Mouse (Mus musculus): ENCODE results near the gene Nufip1. TPM values are rescaled to one million over a fixed set of nuclear protein-coding genes. Genes with fewer than 3 reads are reported as not detected.
A peak's percentile ranks its signal among the peaks of the same experiment; 100 is the strongest.

The Nufip1 gene
- total RNA-seq (2018; cell fraction: chromatin; rRNA removed): 10 to 100 TPM in 14 of 26 experiments, 1 to 10 TPM in 12; 5.1 to 16.7 (median 10.5) TPM
- total RNA-seq (2018; cell fraction: cytosol; rRNA removed): 1 to 10 TPM; 4.8 to 9.1 (median 7.1) TPM
- 10 to 100 TPM in 8 of 26 experiments, 1 to 10 TPM in 18; 5.0 to 17.9 (median 7.0) TPM for total RNA-seq (2018; cell fraction: nucleus; rRNA removed)
- 6.6 to 10.7 TPM (median 10.0 TPM) in 3 replicates for polyA plus RNA-seq (2018)

GRCm38 (mm10) chr14:76110396-76111221, at the start of gene Nufip1, which contains the start of gene Gpalpp1:
TSS of gene Nufip1 (plus strand) at chr14:76110891.
TSS of gene Gpalpp1 (minus strand) at chr14:76110760.
- H3K36me3 ChIP-seq (ENCODE audit: inconsistent target): peaks cover 12% of the 10 kb centered on the region
- H3K4me3 ChIP-seq (ENCODE audit: inconsistent target): peak within 1 kb of the TSS; percentile 82
- H3K27ac ChIP-seq: peak within 1 kb of the TSS; percentile 57
- H3K79me2 ChIP-seq (ENCODE audit: inconsistent target): peaks cover 72% of the 10 kb centered on the region
- WGBS (ENCODE audit: missing documents): under 1% methylated on average over 67 of the region's 69 CpGs

- H3K79me2 ChIP-seq (ENCODE audit: inconsistent target): no peaks in the 10 kb centered on the region
- H3K4me3 ChIP-seq (ENCODE audit: inconsistent target): no peak overlapping the region
Measured at GRCm38 (mm10) chr14:76067237-76067636, 43.5 kb upstream of the Nufip1 start.

GRCm38 (mm10) chr14:76068296-76068695, 42.4 kb upstream of the Nufip1 start:
- no peak overlapping the region for H3K27ac ChIP-seq
- no peaks in the 10 kb centered on the region for H3K36me3 ChIP-seq (ENCODE audit: inconsistent target)
- WGBS (ENCODE audit: missing documents): 86% methylated on average over 4 of the region's 4 CpGs
- H3K79me2 ChIP-seq (ENCODE audit: inconsistent target): no peaks in the 10 kb centered on the region
- no peak overlapping the region for H3K4me3 ChIP-seq (ENCODE audit: inconsistent target)

More at GRCm38 (mm10) chr14:76067237-76067636, 43.5 kb upstream of the Nufip1 start:
- Histone ChIP-seq H3K27ac (no peak overlapping the region), H3K36me3 (ENCODE audit: inconsistent target) (no peaks in the 10 kb centered on the region)
- 73% methylated on average over 1 of the region's 1 CpGs for WGBS (ENCODE audit: missing documents)

- Histone ChIP-seq H3K4me3 (ENCODE audit: inconsistent target) (no peak overlapping the region), H3K27ac (no peak overlapping the region), H3K79me2 (ENCODE audit: inconsistent target) (no peaks in the 10 kb centered on the region), H3K36me3 (ENCODE audit: inconsistent target) (no peaks in the 10 kb centered on the region)
- 81% methylated on average over 4 of the region's 4 CpGs for WGBS (ENCODE audit: missing documents)
Measured at GRCm38 (mm10) chr14:76069296-76069695, 41.4 kb upstream of the Nufip1 start.

GRCm38 (mm10) chr14:76072626-76073025, 38.1 kb upstream of the Nufip1 start:
- Histone ChIP-seq H3K27ac (no peak overlapping the region), H3K79me2 (ENCODE audit: inconsistent target) (no peaks in the 10 kb centered on the region), H3K4me3 (ENCODE audit: inconsistent target) (no peak overlapping the region), H3K36me3 (ENCODE audit: inconsistent target) (no peaks in the 10 kb centered on the region)
- 60% methylated on average over 1 of the region's 2 CpGs for WGBS (ENCODE audit: missing documents)

GRCm38 (mm10) chr14:76074206-76074605, 36.5 kb upstream of the Nufip1 start:
- H3K79me2 ChIP-seq (ENCODE audit: inconsistent target): no peaks in the 10 kb centered on the region
- no peak overlapping the region for H3K27ac ChIP-seq
- WGBS (ENCODE audit: missing documents): 75% methylated on average over 1 of the region's 1 CpGs
- H3K4me3 ChIP-seq (ENCODE audit: inconsistent target): no peak overlapping the region
- no peaks in the 10 kb centered on the region for H3K36me3 ChIP-seq (ENCODE audit: inconsistent target)

GRCm38 (mm10) chr14:76075721-76076120, 35.0 kb upstream of the Nufip1 start:
- Histone ChIP-seq H3K36me3 (ENCODE audit: inconsistent target) (no peaks in the 10 kb centered on the region), H3K27ac (no peak overlapping the region), H3K4me3 (ENCODE audit: inconsistent target) (no peak overlapping the region), H3K79me2 (ENCODE audit: inconsistent target) (no peaks in the 10 kb centered on the region)
- 96% methylated on average over 4 of the region's 4 CpGs for WGBS (ENCODE audit: missing documents)

GRCm38 (mm10) chr14:76076602-76077001, 34.1 kb upstream of the Nufip1 start:
- 63% methylated on average over 4 of the region's 4 CpGs for WGBS (ENCODE audit: missing documents)
- Histone ChIP-seq H3K27ac (no peak overlapping the region), H3K4me3 (ENCODE audit: inconsistent target) (no peak overlapping the region), H3K79me2 (ENCODE audit: inconsistent target) (no peaks in the 10 kb centered on the region), H3K36me3 (ENCODE audit: inconsistent target) (no peaks in the 10 kb centered on the region)

- Histone ChIP-seq H3K36me3 (ENCODE audit: inconsistent target) (no peaks in the 10 kb centered on the region), H3K79me2 (ENCODE audit: inconsistent target) (no peaks in the 10 kb centered on the region), H3K4me3 (ENCODE audit: inconsistent target) (no peak overlapping the region), H3K27ac (no peak overlapping the region)
- WGBS (ENCODE audit: missing documents): 36% methylated on average over 5 of the region's 9 CpGs
Measured at GRCm38 (mm10) chr14:76077088-76077491, 33.6 kb upstream of the Nufip1 start.

- WGBS (ENCODE audit: missing documents): 81% methylated on average over 10 of the region's 11 CpGs
- no peak overlapping the region for H3K4me3 ChIP-seq (ENCODE audit: inconsistent target)
- H3K27ac ChIP-seq: no peak overlapping the region
- H3K79me2 ChIP-seq (ENCODE audit: inconsistent target): no peaks in the 10 kb centered on the region
- H3K36me3 ChIP-seq (ENCODE audit: inconsistent target): no peaks in the 10 kb centered on the region
Measured at GRCm38 (mm10) chr14:76081451-76081850, 29.2 kb upstream of the Nufip1 start.

- Histone ChIP-seq H3K27ac (no peak overlapping the region), H3K4me3 (ENCODE audit: inconsistent target) (no peak overlapping the region), H3K79me2 (ENCODE audit: inconsistent target) (no peaks in the 10 kb centered on the region), H3K36me3 (ENCODE audit: inconsistent target) (0 out of 2 replicates have a peak, but pooled peaks cover 5% of the 10 kb centered on the region)
- 82% methylated on average over 13 of the region's 13 CpGs for WGBS (ENCODE audit: missing documents)
Measured at GRCm38 (mm10) chr14:76082086-76082636, 28.5 kb upstream of the Nufip1 start.

- Histone ChIP-seq H3K27ac (no peak overlapping the region), H3K36me3 (ENCODE audit: inconsistent target) (0 out of 2 replicates have a peak, but pooled peaks cover 11% of the 10 kb centered on the region), H3K79me2 (ENCODE audit: inconsistent target) (no peaks in the 10 kb centered on the region), H3K4me3 (ENCODE audit: inconsistent target) (no peak overlapping the region)
- WGBS (ENCODE audit: missing documents): 85% methylated on average over 3 of the region's 3 CpGs
Measured at GRCm38 (mm10) chr14:76084188-76084587, 26.5 kb upstream of the Nufip1 start.

GRCm38 (mm10) chr14:76097244-76097643, 13.4 kb upstream of the Nufip1 start:
- Histone ChIP-seq H3K27ac (peak overlapping the region; percentile 67), H3K36me3 (ENCODE audit: inconsistent target) (peaks cover 45% of the 10 kb centered on the region), H3K79me2 (ENCODE audit: inconsistent target) (no peaks in the 10 kb centered on the region), H3K4me3 (ENCODE audit: inconsistent target) (no peak overlapping the region)
- WGBS (ENCODE audit: missing documents): 7% methylated on average over 7 of the region's 7 CpGs

GRCm38 (mm10) chr14:76097815-76098214, 12.9 kb upstream of the Nufip1 start:
- H3K36me3 ChIP-seq (ENCODE audit: inconsistent target): peaks cover 43% of the 10 kb centered on the region
- no peaks in the 10 kb centered on the region for H3K79me2 ChIP-seq (ENCODE audit: inconsistent target)
- no peak overlapping the region for H3K4me3 ChIP-seq (ENCODE audit: inconsistent target)
- 96% methylated on average over 5 of the region's 5 CpGs for WGBS (ENCODE audit: missing documents)
- H3K27ac ChIP-seq: peak overlapping the region; percentile 67

GRCm38 (mm10) chr14:76099543-76099942, 11.1 kb upstream of the Nufip1 start:
- peaks cover 46% of the 10 kb centered on the region for H3K36me3 ChIP-seq (ENCODE audit: inconsistent target)
- no peak overlapping the region for H3K4me3 ChIP-seq (ENCODE audit: inconsistent target)
- H3K27ac ChIP-seq: no peak overlapping the region
- 67% methylated on average over 9 of the region's 9 CpGs for WGBS (ENCODE audit: missing documents)
- no peaks in the 10 kb centered on the region for H3K79me2 ChIP-seq (ENCODE audit: inconsistent target)
